Mouse (Mus musculus): ENCODE measurements around the gene Larp4.

GRCm38 (mm10) chr15:99940426-99940825 lies 29.4 kb upstream of the Larp4 start:
- TF ChIP-seq EP300 (IDR thresholded peaks at IDR 0.05; ENCODE audit: low read depth) (no peak), CTCF (IDR thresholded peaks at IDR 0.05; ENCODE audit: low read depth) (no peak)

Measured in liver, embryonic 14.5 days (tissue).